Mouse (Mus musculus): ENCODE results near the gene Yeats2.
"Not testable (repeated sequence)": the region's sequence is repeated elsewhere in the genome, so short reads cannot be mapped to it uniquely, and the experiment has no call there.

Gene Yeats2

DNA sequence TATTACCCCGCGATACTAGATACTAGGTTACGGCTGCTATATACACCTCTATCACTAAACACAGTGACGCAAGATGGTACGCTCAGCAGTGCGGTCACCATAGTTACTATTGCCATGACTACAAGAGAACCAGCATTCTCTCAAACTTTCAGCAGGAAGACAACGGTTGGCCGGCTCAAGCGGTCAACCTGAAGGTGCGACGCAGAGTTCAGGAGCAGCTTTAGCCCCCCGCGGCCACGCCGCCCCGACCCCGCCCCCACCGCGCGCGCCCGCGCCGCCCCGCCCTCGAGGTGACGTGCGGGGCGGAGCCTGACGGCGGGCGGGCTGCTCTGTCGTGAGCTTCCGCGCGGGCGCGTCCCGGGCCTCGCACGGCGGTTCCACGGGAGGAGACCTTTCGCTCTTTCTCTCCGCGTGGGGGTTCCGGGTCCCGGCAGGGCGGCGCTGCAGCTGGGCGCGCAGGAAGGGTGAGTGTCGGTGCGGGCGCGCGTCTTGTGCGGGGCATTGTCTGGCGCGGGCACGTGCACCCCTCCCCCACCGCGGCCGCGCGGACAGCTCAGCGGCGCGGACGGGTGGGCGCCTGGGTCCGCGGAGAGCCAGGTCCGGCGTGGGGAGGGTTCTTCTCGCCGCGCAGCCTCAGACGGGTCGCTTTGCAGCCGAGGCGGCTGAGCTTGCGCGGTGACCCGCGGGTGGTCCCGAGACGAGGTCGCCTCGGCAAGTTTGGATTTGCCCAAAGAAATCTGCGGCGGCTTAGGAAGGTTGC, at the start of gene Yeats2:
Gene Yeats2, plus strand, starts transcription at position 292 of the 760 bp plus-strand sequence.
- peak; percentile 66 for DNase-seq (ENCODE audit: extremely low spot score, low read depth, low spot score)

GRCm38 (mm10) chr16:20095966-20096365, 44.9 kb upstream of the Yeats2 start:
- no peak for DNase-seq (ENCODE audit: extremely low spot score, low read depth, low spot score)

- DNase-seq (ENCODE audit: extremely low spot score, low read depth, low spot score), result peak; percentile 88
These were observed 43.7 kb upstream of the Yeats2 start, which contains the start of gene Klhl24 for GRCm38 (mm10) chr16:20097069-20097710. Gene Klhl24, plus strand, starts transcription at chr16:20097542.

DNA sequence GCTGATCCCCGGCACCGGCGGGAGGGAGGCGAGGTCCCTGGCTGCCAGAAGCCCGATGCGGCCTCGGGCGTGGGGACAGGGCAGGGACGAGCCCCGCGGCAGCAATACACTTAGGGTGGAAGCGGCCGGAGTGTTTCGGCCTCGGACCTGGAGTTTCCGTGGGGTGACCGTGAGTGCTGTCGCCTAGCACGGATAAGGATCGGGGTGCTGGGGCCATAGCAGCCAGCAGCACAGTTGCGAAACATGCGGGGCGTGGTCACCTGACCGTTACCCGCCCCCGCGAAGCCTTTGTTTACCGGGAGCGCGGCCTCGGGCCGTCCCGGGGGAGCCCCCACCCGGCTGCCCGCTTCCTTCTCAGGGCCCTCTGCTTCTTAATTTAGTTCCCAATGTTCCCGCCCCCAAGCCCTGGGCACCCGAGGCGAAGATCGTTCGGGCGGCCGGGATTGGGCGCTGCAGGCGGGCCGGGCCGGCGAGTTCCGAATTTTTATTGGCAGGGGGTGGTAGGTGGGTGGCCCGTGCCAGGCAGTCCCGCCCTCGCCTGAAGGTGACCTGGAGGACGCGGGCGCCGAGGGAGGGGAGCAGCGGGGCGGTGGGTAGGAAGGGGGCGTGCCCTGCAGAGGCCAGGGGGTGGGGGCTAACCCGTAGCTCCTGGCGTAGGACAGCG, 43.0 kb upstream of the Yeats2 start:
- DNase-seq (ENCODE audit: extremely low spot score, low read depth, low spot score), result peak; percentile 50

GRCm38 (mm10) chr16:20098375-20098727, 42.5 kb upstream of the Yeats2 start:
- no peak for DNase-seq (ENCODE audit: extremely low spot score, low read depth, low spot score)

DNA sequence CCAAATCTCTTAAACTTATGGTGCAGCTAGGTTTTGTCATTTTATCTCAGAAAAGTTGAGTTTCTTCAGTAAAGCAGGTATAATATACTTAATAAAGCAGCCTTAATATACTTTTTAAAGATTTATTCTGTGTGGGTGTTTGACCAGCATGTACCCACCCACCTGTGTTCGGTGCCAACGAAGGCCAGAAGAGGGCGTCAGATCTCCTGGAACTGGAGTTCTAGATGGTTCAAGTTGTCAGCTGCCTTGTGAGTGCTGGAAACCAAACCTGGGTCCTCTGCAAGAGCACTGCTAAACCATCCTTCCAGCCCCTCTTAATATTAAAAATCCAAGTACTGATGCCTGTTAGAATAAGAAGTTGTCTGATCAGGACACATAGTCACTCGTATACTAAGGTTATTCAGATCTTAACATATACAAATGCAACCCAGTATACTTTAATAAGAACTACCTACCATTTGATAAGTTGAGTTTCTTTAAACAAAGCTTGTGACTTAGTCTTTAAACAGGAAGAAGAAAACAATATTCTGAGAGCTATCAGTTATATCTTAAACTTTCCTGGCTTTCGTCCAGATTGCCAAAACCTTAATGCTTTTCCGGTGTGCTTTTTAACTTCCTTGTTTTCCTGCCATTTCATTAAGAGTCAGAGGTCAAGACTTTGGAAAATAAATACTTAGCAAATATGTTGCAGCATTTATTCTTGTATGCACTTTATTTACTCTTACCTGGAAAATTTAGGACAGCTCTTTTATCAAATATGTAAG, 41.8 kb upstream of the Yeats2 start:
- no peak for DNase-seq (ENCODE audit: extremely low spot score, low read depth, low spot score)

- DNase-seq (ENCODE audit: extremely low spot score, low read depth, low spot score), result no peak
These were observed 33.9 kb upstream of the Yeats2 start for GRCm38 (mm10) chr16:20106996-20107395.

DNA sequence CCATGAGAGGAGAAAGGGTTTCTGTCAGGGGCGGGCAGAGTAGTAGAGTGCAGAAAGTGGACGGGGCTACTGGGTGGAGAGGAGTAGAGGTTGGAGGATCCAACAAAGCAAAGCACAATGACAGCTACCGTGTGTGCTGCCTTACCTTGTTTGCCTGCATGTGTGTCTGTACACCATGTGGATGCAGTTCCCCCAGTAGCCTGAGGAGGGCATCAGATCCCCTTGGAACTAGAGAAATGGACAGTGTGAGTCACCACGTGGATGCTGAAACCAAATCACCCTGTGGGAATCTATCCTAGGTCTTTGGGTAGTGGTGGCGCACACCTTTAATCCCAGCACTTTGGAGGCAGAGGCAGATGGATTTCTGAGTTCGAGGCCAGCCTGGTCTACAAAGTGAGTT, 31.9 kb upstream of the Yeats2 start:
- DNase-seq (ENCODE audit: extremely low spot score, low read depth, low spot score), result no peak

DNA sequence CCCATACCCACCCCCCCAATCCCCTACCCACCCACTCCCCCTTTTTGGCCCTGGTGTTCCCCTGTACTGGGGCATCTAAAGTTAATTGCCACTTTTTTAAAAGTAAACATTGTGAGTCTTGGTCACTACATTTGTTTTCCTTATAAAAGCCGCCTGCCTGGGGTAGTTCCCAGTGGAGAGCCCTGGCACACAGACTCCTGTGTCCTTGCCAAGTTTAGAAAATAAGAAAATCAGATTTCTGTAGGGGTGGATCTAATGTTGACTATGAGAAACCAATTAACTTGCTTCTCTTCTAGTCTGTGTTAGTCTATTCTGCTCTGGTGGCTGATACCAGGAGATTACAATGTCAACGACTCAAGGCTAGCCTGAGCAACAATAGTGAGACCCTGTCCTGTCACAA, 28.2 kb upstream of the Yeats2 start:
- no peak for DNase-seq (ENCODE audit: extremely low spot score, low read depth, low spot score)

DNA sequence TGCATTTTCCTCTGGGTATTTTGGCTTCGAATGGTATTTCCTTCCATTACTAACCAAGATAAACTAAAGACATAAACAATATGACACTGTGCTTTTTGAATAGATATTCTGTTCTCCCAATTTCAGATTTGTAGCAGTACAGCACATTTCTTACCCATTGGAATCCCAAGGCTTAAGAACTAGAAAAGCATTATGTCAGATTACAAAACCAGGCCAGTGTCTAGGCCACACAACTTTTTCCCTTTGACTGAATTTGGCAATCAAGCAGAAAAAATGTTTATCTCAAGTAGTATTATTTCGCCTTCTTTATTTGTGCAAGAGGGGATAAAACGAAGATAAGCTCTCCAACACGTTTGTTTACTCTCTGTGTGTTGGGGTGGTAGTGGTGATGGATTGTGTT, 24.8 kb upstream of the Yeats2 start:
- no peak for DNase-seq (ENCODE audit: extremely low spot score, low read depth, low spot score)

- not testable (repeated sequence) for DNase-seq (ENCODE audit: extremely low spot score, low read depth, low spot score)
These were observed 14.5 kb upstream of the Yeats2 start for GRCm38 (mm10) chr16:20126319-20126883.

DNA sequence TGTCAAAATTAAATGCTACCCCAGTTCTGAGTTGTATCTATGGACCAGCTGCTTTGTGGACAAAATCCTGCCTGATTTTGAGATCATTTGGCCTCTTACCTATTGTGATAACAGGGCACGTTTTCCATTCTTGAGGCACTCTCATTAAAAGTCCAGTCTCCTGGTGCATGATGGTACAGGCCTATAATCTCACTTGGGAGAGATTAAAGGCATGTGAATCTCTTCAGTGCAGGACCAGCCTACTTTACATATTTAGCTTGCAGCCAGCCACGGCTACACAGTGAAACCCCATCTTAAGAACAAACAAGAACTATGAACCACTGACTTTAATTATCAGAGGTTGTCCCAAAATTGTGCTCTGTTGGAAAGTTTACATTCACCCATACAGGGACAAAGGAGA, 10.5 kb upstream of the Yeats2 start:
- DNase-seq (ENCODE audit: extremely low spot score, low read depth, low spot score), result no peak

- no peak for DNase-seq (ENCODE audit: extremely low spot score, low read depth, low spot score)
These were observed 3.7 kb downstream of the Yeats2 start for GRCm38 (mm10) chr16:20144568-20144967.

GRCm38 (mm10) chr16:20151991-20152390, 11.1 kb downstream of the Yeats2 start:
- no peak for DNase-seq (ENCODE audit: extremely low spot score, low read depth, low spot score)

DNA sequence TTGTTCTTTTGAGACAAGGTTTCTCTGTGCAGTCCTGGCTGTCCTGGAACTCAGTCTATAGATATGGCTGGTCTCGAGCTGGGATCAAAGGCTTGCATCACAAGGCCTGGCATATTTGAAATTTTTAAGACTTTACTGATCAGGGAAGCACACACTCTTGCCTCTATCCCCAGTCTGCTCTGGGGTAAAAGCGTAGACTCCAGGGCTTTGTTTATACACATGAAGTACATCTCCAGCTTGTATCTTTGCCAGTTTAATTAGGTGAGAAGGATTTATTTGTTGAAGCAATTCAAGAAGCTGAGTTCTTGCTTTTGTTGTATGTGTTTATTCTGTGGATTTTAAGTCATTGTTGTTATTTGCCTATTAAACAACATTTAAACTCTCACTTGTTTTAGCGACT, 12.9 kb downstream of the Yeats2 start:
- DNase-seq (ENCODE audit: extremely low spot score, low read depth, low spot score), result no peak

- DNase-seq (ENCODE audit: extremely low spot score, low read depth, low spot score), result no peak
These were observed 19.3 kb downstream of the Yeats2 start for GRCm38 (mm10) chr16:20160130-20160529.

DNA sequence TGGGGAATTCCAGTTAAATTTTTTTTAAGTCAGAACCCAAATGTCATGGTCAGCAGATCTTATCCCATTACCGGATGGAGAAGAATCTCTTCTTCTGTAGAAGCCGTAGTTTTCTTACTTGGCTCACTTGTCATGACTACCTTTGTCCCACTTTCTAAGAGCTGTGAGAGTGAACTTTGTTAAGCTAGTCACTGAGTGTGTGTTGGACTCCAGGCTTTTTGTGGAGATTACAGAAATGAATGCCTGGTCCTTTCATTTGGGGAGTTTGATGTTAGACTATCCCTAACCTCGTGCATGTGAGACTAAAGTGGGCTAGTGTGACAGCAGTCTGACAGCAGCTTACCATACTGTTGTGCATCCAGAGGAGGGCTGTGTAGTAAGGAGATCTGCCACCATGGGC, 28.2 kb downstream of the Yeats2 start:
- DNase-seq (ENCODE audit: extremely low spot score, low read depth, low spot score), result no peak

GRCm38 (mm10) chr16:20169471-20170106, 28.7 kb downstream of the Yeats2 start:
- no peak for DNase-seq (ENCODE audit: extremely low spot score, low read depth, low spot score)

GRCm38 (mm10) chr16:20179406-20180175, 38.7 kb downstream of the Yeats2 start:
- DNase-seq (ENCODE audit: extremely low spot score, low read depth, low spot score), result no peak

DNA sequence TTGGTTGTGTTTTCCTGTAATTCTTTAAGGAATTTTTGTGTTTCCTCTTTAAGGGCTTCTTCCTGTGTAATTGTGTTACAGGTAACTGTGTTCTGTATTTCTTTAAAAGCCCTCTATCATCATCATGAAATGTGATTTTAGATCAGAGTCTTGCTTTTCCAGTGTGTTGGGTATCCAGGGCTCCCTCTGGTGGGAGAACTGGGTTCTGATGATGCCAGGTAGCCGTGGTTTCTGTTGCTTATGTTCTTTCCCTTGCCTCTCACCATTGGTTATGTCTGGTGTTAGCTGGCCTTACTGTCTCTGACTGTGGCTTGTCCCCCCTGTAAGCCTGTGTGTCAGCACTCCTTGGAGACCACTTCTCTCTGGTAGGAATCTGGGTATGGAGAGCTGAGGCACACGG, 44.5 kb downstream of the Yeats2 start:
- DNase-seq (ENCODE audit: extremely low spot score, low read depth, low spot score), result no peak

Measured in hindlimb bud, embryonic 11.5 days (tissue).